Comparison of ENCODE assay signal across 11 mouse cellular contexts in genomic region chr1:175867558-175867957, GRCm38 (mm10). TPM values are rescaled to one million over a fixed set of nuclear protein-coding genes. Genes with fewer than 3 reads are reported as not detected.
DNase-seq lines count a peak whose midpoint lies in the region; ATAC-seq lines count a peak whose summit lies in the region.
"Had no signal": no experiment of that assay in that cellular context is flagged by ENCODE, and none has a peak within 500 bp of the region (broad histone marks: within the 10 kb centered on the region; RNA-seq: fewer than 3 reads in every experiment).

No protein-coding gene starts in this region.

- H3K27ac ChIP-seq in forebrain, embryonic 11.5 days (ENCODE audit: low read depth, low read length): no peak overlapping the region
- H3K27ac ChIP-seq in forebrain, embryonic 10.5 days: no peak overlapping the region
- no peak overlapping the region for H3K27ac ChIP-seq in limb, embryonic 11.5 days (replicated peaks; ENCODE audit: low read depth, low read length)
- no peak overlapping the region for H3K27ac ChIP-seq in limb, embryonic 10.5 days

- H3K4me1 ChIP-seq in forebrain, embryonic 11.5 days (replicated peaks; ENCODE audit: control insufficient read depth, insufficient read depth, low read length): no peaks in the 10 kb centered on the region
- peaks cover 7% of the 10 kb centered on the region; the same call in 1 of the 2 replicates for H3K4me1 ChIP-seq in forebrain, embryonic 10.5 days
- H3K4me1 ChIP-seq in limb, embryonic 11.5 days (ENCODE audit: control insufficient read depth, insufficient read depth, low read length): no peaks in the 10 kb centered on the region
- H3K4me1 ChIP-seq in limb, embryonic 10.5 days: no peaks in the 10 kb centered on the region

- peak; percentile 60; the same call in 1 of the 2 replicates for ATAC-seq in forebrain, embryonic 11.5 days (replicated peaks; ENCODE audit: low FRiP score)
- ATAC-seq in limb, embryonic 11.5 days (ENCODE audit: insufficient number of reproducible peaks, low FRiP score, low TSS enrichment, low read depth): no peak
- ATAC-seq in megakaryocyte progenitor cell, adult 5-6 weeks (replicated peaks; ENCODE audit: poor library complexity): peak; percentile 83

- H3K9me3 ChIP-seq in forebrain, embryonic 11.5 days (ENCODE audit: control insufficient read depth, low read length): no peaks in the 10 kb centered on the region
- H3K9me3 ChIP-seq in forebrain, embryonic 10.5 days: no peaks in the 10 kb centered on the region
- no peaks in the 10 kb centered on the region for H3K9me3 ChIP-seq in limb, embryonic 11.5 days (ENCODE audit: control insufficient read depth, low read length)
- no peaks in the 10 kb centered on the region for H3K9me3 ChIP-seq in limb, embryonic 10.5 days (replicated peaks)
- H3K9me3 ChIP-seq: G1E had no signal

- no peak overlapping the region for H3K4me3 ChIP-seq in forebrain, embryonic 11.5 days (ENCODE audit: low read depth, low read length)
- no peak overlapping the region for H3K4me3 ChIP-seq in forebrain, embryonic 10.5 days
- H3K4me3 ChIP-seq in limb, embryonic 11.5 days (ENCODE audit: low read depth, low read length): no peak overlapping the region
- no peak overlapping the region for H3K4me3 ChIP-seq in limb, embryonic 10.5 days

- no peaks in the 10 kb centered on the region for H3K36me3 ChIP-seq in forebrain, embryonic 11.5 days (ENCODE audit: control insufficient read depth, insufficient read depth, low read length)
- H3K36me3 ChIP-seq in forebrain, embryonic 10.5 days (replicated peaks): no peaks in the 10 kb centered on the region
- no peaks in the 10 kb centered on the region for H3K36me3 ChIP-seq in limb, embryonic 11.5 days (ENCODE audit: control insufficient read depth, insufficient read depth, low read length)
- H3K36me3 ChIP-seq in limb, embryonic 10.5 days: no peaks in the 10 kb centered on the region
- H3K36me3 ChIP-seq: G1E had no signal

- no peaks in the 10 kb centered on the region for H3K27me3 ChIP-seq in forebrain, embryonic 11.5 days (ENCODE audit: control insufficient read depth, insufficient read depth, low read length)
- no peaks in the 10 kb centered on the region for H3K27me3 ChIP-seq in forebrain, embryonic 10.5 days (ENCODE audit: poor library complexity, severe bottlenecking)
- no peaks in the 10 kb centered on the region for H3K27me3 ChIP-seq in limb, embryonic 11.5 days (ENCODE audit: control insufficient read depth, insufficient read depth, low read length)
- H3K27me3 ChIP-seq in limb, embryonic 10.5 days (ENCODE audit: low read depth, poor library complexity, severe bottlenecking): no peaks in the 10 kb centered on the region

- H3K4me2 ChIP-seq in forebrain, embryonic 11.5 days (ENCODE audit: low read depth, low read length, severe bottlenecking): no peak overlapping the region
- H3K4me2 ChIP-seq in limb, embryonic 11.5 days (ENCODE audit: low read depth, severe bottlenecking): no peak overlapping the region

- WGBS in forebrain, embryonic 11.5 days: 38% methylated on average over 5 of the region's 5 CpGs
- WGBS in forebrain, embryonic 10.5 days: 42% methylated on average over 5 of the region's 5 CpGs
- 39% methylated on average over 5 of the region's 5 CpGs for WGBS in limb, embryonic 11.5 days
- 34% methylated on average over 5 of the region's 5 CpGs for WGBS in limb, embryonic 10.5 days

- intact Hi-C loops in heart, postnatal 36 days (cut with DNase I): loop anchor here (5.0 kb wide), 2 partner anchors 175 to 195 kb away; partner anchors contain the start of genes Chml and Opn3

- no peak for DNase-seq in forebrain, embryonic 11.5 days (ENCODE audit: low spot score)
- DNase-seq in forebrain, embryonic 10.5 days (ENCODE audit: extremely low spot score, low spot score): no peak
- DNase-seq in limb, embryonic 11.5 days (ENCODE audit: low spot score): peak; percentile 29
- DNase-seq in limb, embryonic 10.5 days (ENCODE audit: low spot score): no peak
- peak; percentile 40 to 42 for DNase-seq in adrenal gland, postnatal 36 days
- DNase-seq in cerebellum, postnatal 4 days (ENCODE audit: low spot score in 2 of 2): no peak
- DNase-seq in heart, postnatal 36 days: no peak

- no peak overlapping the region for H3K9ac ChIP-seq in forebrain, embryonic 11.5 days (ENCODE audit: low read length)
- H3K9ac ChIP-seq in limb, embryonic 11.5 days (ENCODE audit: low read length): no peak overlapping the region

RNA-seq across cellular contexts. Expression of gene Exo1, which starts 12.8 kb away (rescaled TPM):
- polyA plus RNA-seq in forebrain, embryonic 11.5 days (2014; fragmentation: Nextera tagmentation; extraction: Ambion mirVana): 156 and 161 TPM in 2 replicates
- polyA plus RNA-seq in forebrain, embryonic 10.5 days (2016; fragmentation: Nextera tagmentation; extraction: Ambion mirVana): 167 and 172 TPM in 2 replicates
- polyA plus RNA-seq in limb, embryonic 11.5 days (2014; fragmentation: Nextera tagmentation; extraction: Ambion mirVana): 163 and 173 TPM in 2 replicates
- polyA plus RNA-seq in limb, embryonic 10.5 days (2016; fragmentation: Nextera tagmentation; extraction: Ambion mirVana): 149 and 160 TPM in 2 replicates
- 1 to 10 TPM; 1.8 to 2.5 TPM for total RNA-seq in adrenal gland, postnatal 36 days (2021)
- 59.1 and 64.4 TPM in 2 replicates for total RNA-seq in megakaryocyte progenitor cell, adult 5-6 weeks (2015)
- total RNA-seq in megakaryocyte progenitor cell, adult 5-6 weeks (2017): 30.8 and 30.9 TPM in 2 replicates
- total RNA-seq in heart, postnatal 36 days (2021): under 1 TPM; 0.11 to 0.53 TPM
- polyA plus RNA-seq: liver, adult 2 months had no signal

RNA-seq across cellular contexts. Expression of gene Gm38100, which starts 52.6 kb away (rescaled TPM):
- 0.20 and 0.31 TPM in 2 replicates for polyA plus RNA-seq in forebrain, embryonic 11.5 days (2014; fragmentation: Nextera tagmentation; extraction: Ambion mirVana)
- polyA plus RNA-seq in forebrain, embryonic 10.5 days (2016; fragmentation: Nextera tagmentation; extraction: Ambion mirVana): 0.25 and 0.27 TPM in 2 replicates
- polyA plus RNA-seq in limb, embryonic 11.5 days (2014; fragmentation: Nextera tagmentation; extraction: Ambion mirVana): 0.10 TPM in 1 of 2 replicates, not detected in the other
- 0.18 TPM in 1 of 2 replicates, not detected in the other for polyA plus RNA-seq in limb, embryonic 10.5 days (2016; fragmentation: Nextera tagmentation; extraction: Ambion mirVana)
- total RNA-seq in adrenal gland, postnatal 36 days (2021): not detected
- total RNA-seq in megakaryocyte progenitor cell, adult 5-6 weeks (2015): not detected in 2 replicates
- total RNA-seq in megakaryocyte progenitor cell, adult 5-6 weeks (2017): not detected in 2 replicates
- not detected for total RNA-seq in heart, postnatal 36 days (2021)
- total RNA-seq: liver, adult 2 months had no signal
- polyA plus RNA-seq: G1E; gonadal fat pad, adult 2 months; liver, adult 2 months had no signal

Comparison
In these comparisons a context has a peak if more than half of its experiments do, and no peak if none do; other contexts are left out.
1. DNase-seq: peak in limb, embryonic 11.5 days (single experiment) and adrenal gland, postnatal 36 days (2 of 2); none in forebrain, embryonic 11.5 days (single experiment), forebrain, embryonic 10.5 days (single experiment), limb, embryonic 10.5 days (single experiment), cerebellum, postnatal 4 days (0 of 2) and heart, postnatal 36 days (0 of 2).